Mouse (Mus musculus) megakaryocyte, embryonic 14.5 days (primary cell): Measurements from ENCODE around the gene Rsf1.

ENCODE experiments used
- FLI1 ChIP-seq: IDR thresholded peaks from 2 replicates; pipeline ENCODE4 v1.6.1; 2012; ENCODE audit warnings: low read length, inconsistent platforms, mixed read lengths
- GATA1 ChIP-seq: IDR thresholded peaks from 3 replicates; pipeline ENCODE4 v1.6.1; 2012; ENCODE audit warnings: mixed read lengths, low read length, inconsistent platforms, borderline replicate concordance

DNA sequence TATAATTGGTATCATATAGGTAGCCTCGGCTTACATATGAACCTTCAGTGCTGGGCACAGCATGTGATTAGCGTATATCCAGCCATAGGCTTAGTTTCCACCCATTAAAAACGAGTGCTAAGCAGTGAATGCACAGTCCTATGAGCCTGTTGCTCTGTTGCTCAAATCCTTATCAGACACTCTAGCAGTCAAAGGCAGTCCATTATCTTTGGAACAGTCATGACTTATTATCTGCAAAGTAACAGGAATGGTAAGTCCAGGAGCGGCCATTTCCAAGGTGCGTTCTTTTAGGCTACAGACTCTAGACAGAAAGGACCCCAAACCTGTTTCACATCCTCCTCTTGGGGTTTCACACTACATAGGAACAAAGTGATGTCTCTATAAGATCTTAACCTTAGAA, 153.9 kb downstream of the Rsf1 start:
- TF ChIP-seq GATA1 (no peak), FLI1 (no peak)
